Mouse (Mus musculus) lung, postnatal 0 days (tissue): ENCODE data around the gene Taldo1. TPM values are rescaled to one million over a fixed set of nuclear protein-coding genes. Genes with fewer than 3 reads are reported as not detected.
A peak's percentile ranks its signal among the peaks of the same experiment; 100 is the strongest.

ENCODE experiments used
- ATAC-seq: fragments of 200-750 bp; cut with Nextera tagmentation; 2 replicates; pipeline ENCODE4 v1.8.0; 2017; ENCODE audit warnings: moderate library complexity
- DNase-seq: peaks from one replicate; pipeline ENCODE4 v3.0.0-alpha.2; 2016; ENCODE audit warnings: low spot score
- H3K27ac ChIP-seq: fragments of 300-500 bp; sonication (generic); 2 replicates; pipeline ENCODE4 v1.5.1; 2014; ENCODE audit warnings: antibody characterized with exemption, mild to moderate bottlenecking, low read length, mixed read lengths
- H3K27me3 ChIP-seq: fragments of 300-500 bp; sonication (generic); replicated peaks from 2 replicates; pipeline ENCODE4 v1.6.1; 2014; ENCODE audit warnings: low read length, mixed read lengths; ENCODE audit not compliant: insufficient read depth
- H3K36me3 ChIP-seq: fragments of 300-500 bp; sonication (generic); 2 replicates; pipeline ENCODE4 v1.6.1; 2014; ENCODE audit warnings: low read length, mixed read lengths; ENCODE audit not compliant: insufficient read depth
- H3K4me1 ChIP-seq: fragments of 300-500 bp; sonication (generic); 2 replicates; pipeline ENCODE4 v1.6.1; 2014; ENCODE audit warnings: antibody characterized with exemption, low read depth, low read length, mixed read lengths; ENCODE audit not compliant: insufficient read depth
- H3K4me2 ChIP-seq: fragments of 300-500 bp; sonication (generic); replicated peaks from 2 replicates; pipeline ENCODE4 v1.6.1; 2014; ENCODE audit warnings: low read depth, mild to moderate bottlenecking, low read length, moderate library complexity, mixed read lengths
- H3K4me3 ChIP-seq: fragments of 300-500 bp; sonication (generic); 2 replicates; pipeline ENCODE4 v1.5.1; 2014; ENCODE audit warnings: low read depth, low read length
- H3K9ac ChIP-seq: fragments of 300-500 bp; sonication (generic); replicated peaks from 2 replicates; pipeline ENCODE4 v1.6.1; 2014; ENCODE audit warnings: low read depth, mild to moderate bottlenecking
- H3K9me3 ChIP-seq: fragments of 300-500 bp; sonication (generic); 2 replicates; pipeline ENCODE4 v1.6.1; 2016; ENCODE audit warnings: low read length, mixed read lengths
- CTCF ChIP-seq: IDR thresholded peaks from 2 replicates; pipeline ENCODE4 v1.5.1; 2016; ENCODE audit warnings: antibody characterized with exemption, mild to moderate bottlenecking
- EP300 ChIP-seq: IDR thresholded peaks from 2 replicates; pipeline ENCODE4 v1.6.1; 2016; ENCODE audit warnings: antibody characterized with exemption, mild to moderate bottlenecking, control low read depth
- WGBS: fragments of 180-500 bp; shearing (Covaris S2); extraction: QIAGEN DNeasy Blood & Tissue Kit; methylation state at CpG from one replicate; pipeline ENCODE4 v1.1.7; 2014; 5-methylcytosine and 5-hydroxymethylcytosine counted together
- polyA plus RNA-seq: library from polyadenylated mRNA; unstranded; fragments of >200 nt; fragmentation: Nextera tagmentation; extraction: Ambion mirVana; gene quantifications from 2 replicates; pipeline ENCODE4 v1.2.1, GENCODE M21; 2015

Gene Taldo1
- polyA plus RNA-seq, 1 experiment from 2014 or later: 276 TPM

DNA sequence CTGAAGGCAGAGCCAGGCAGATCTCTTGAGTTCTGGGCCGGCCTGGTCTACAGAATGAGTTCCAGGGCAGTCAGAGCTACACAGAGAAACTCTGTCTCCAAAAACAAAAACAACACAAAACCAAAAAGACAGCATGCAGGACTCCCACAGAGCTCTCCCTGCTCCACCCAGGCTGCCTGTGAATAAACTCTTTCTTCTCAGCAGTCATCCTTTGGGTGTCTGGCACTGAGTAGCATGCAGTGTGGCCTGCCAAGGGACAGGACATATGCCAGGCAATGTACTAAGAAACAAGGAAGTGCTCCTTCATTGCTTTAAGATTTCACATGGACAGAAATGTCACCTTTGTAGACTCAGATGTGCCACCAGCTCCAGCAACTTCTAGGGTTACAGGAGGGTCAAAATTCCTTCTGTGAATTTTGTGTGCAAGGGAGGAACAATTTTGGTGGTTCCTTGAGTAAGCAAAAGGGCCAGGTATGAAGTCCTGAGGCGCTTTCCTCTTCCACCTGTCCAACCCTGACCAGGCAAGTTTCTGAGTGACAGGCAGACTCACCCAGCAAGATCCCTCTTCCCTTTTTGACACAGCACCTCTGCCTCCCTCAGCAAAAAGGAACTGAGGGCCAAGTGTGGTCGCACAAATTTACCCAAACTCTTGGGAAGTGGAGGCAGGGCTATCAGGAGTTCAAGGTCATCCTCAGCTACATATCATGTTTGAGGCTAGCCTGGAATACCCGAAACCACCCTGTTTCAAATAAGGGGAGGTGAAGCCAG lies 10.7 kb upstream of the Taldo1 start:
- H3K27ac ChIP-seq: no peak overlapping the region
- H3K4me1 ChIP-seq: no peaks in the 10 kb centered on the region
- 68% methylated on average over 4 of the region's 4 CpGs for WGBS
- H3K36me3 ChIP-seq: no peaks in the 10 kb centered on the region
- H3K9ac ChIP-seq: no peak overlapping the region
- ATAC-seq (no peak), DNase-seq (no peak)
- H3K4me2 ChIP-seq: no peak overlapping the region
- H3K9me3 ChIP-seq: no peaks in the 10 kb centered on the region
- H3K4me3 ChIP-seq: no peak overlapping the region
- TF ChIP-seq CTCF: no peak
- TF ChIP-seq EP300: no peak
- H3K27me3 ChIP-seq: no peaks in the 10 kb centered on the region

DNA sequence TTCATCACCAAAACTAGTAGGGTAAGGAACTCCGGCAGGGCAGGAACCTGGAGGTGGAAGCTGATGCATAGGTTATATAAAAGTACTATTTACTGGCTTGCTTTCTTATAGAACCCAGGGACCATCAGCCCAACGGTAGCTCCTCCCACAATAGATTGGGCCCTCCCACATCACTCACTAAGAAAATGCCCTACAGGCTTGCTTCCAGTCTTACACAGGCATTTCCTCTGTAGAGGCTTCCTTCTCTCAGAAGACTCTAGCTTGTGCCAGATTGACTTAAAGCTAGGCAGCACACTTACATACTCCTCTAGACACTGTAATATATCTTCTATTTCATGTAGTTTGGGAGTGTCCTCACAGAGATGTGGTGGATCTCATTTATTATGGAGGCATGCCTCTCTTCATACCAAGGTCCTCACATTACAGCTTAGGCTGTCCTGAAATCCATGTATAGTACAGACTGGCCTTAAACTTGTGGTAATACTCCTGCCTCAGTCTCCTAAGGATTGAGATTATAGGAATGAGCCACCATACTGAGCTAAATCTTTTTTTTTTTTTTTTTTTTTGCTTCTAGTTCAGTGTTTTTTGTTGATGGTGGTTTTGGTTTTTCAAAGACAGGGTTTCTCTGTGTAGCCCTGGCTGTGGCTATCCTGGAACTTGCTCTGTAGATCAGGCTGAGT lies 4.1 kb upstream of the Taldo1 start:
- no peaks in the 10 kb centered on the region for H3K36me3 ChIP-seq
- 45% methylated on average over 2 of the region's 2 CpGs for WGBS

DNA sequence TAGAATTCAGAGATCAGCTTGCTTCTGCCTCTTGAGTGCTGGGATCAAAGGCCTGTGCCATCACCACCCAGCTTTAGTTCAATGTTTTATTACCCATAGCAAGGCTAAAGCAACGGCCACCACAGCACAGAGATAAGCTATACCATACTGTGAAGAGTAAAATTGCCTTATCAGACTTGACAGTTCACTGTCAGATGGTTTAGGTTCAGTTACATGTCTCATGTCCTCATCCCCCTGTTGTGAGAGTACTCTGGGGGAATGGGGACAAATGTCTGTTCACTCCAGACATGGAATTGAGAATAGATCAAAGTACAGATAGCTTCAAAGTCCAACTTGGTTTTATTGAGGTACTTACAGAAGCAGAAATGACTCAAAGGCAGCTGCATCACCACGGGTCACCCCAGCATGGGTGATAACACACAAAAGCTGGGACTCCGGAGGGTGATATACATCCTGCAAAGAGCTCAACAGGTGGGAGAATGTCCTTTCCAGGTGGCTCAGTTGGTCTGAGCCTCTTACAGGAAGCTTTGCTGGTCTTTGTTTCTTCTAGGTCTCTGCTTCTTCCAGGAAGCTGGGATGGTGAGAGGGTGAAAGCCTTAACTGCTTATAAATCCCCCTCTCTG lies 3.4 kb upstream of the Taldo1 start:
- peaks cover 8% of the 10 kb centered on the region; the same call in 1 of the 2 replicates for H3K4me1 ChIP-seq
- no peaks in the 10 kb centered on the region for H3K27me3 ChIP-seq
- no peak overlapping the region for H3K4me3 ChIP-seq
- H3K4me2 ChIP-seq: no peak overlapping the region
- no peaks in the 10 kb centered on the region for H3K9me3 ChIP-seq
- H3K27ac ChIP-seq: no peak overlapping the region
- DNase-seq (no peak), ATAC-seq (no peak)
- 49% methylated on average over 3 of the region's 3 CpGs for WGBS
- no peaks in the 10 kb centered on the region for H3K36me3 ChIP-seq
- no peak overlapping the region for H3K9ac ChIP-seq
- TF ChIP-seq CTCF: no peak
- no peak for TF ChIP-seq EP300

More for the DNA sequence above, 4.1 kb upstream of the Taldo1 start:
- peaks cover 8% of the 10 kb centered on the region; the same call in 1 of the 2 replicates for H3K4me1 ChIP-seq
- DNase-seq (no peak), ATAC-seq (no peak)
- H3K9me3 ChIP-seq: no peaks in the 10 kb centered on the region
- TF ChIP-seq CTCF (no peak), EP300 (no peak)
- H3K4me2 ChIP-seq: no peak overlapping the region
- no peaks in the 10 kb centered on the region for H3K27me3 ChIP-seq
- H3K4me3 ChIP-seq: no peak overlapping the region
- no peak overlapping the region for H3K9ac ChIP-seq
- no peak overlapping the region for H3K27ac ChIP-seq

DNA sequence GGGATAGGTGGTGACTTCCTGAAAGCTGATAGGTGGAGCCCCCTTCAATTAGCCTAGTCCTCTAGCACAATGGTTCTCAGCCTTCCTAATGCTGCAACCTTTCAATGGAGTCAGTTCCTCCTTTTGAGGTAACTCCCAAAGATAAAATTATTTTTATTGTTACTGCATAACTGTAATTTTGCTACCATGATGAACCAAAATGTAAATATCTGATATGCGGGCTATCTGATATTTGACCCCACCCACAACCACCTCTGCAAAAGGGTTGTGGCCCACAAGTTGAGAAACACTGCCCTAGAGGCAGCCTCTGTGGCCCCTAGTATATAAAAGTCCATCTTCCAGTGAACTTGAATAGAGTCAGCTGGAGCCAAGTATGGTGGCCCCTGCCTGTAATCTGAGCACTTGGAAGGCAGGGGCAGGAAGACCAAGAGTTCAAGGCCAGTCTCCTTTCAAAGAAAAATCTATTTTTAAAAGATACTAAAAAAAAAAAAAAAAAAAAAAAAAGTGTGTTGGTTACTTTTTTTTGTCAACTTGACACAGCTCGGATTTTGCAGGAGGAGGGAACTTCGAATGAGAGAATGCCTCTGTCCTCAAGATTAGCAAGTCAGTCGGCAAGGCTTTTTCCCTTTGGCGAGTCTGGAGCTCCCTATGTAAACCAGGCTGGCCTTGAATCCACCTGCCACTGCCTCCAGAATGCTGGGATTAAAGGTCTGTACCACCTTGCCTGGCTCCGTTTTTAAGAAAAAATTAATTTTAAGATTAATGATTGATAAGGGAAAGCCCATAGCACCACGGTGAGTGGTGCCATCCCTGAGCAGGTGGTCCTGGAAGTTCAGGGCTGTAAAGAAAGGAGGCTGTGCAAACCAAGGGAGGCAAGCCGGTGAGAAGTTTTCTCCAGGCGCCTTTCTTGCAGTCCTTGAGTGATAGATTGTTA lies 1.4 kb upstream of the Taldo1 start:
- Histone ChIP-seq H3K9me3 (no peaks in the 10 kb centered on the region), H3K9ac (no peak overlapping the region), H3K4me2 (no peak overlapping the region), H3K4me3 (no peak overlapping the region), H3K27ac (no peak overlapping the region), H3K36me3 (no peaks in the 10 kb centered on the region), H3K4me1 (peaks cover 8% of the 10 kb centered on the region; the same call in 1 of the 2 replicates), H3K27me3 (no peaks in the 10 kb centered on the region)
- TF ChIP-seq EP300 (no peak), CTCF (no peak)
- DNase-seq: no peak
- ATAC-seq: no peak
- 47% methylated on average over 9 of the region's 9 CpGs for WGBS

DNA sequence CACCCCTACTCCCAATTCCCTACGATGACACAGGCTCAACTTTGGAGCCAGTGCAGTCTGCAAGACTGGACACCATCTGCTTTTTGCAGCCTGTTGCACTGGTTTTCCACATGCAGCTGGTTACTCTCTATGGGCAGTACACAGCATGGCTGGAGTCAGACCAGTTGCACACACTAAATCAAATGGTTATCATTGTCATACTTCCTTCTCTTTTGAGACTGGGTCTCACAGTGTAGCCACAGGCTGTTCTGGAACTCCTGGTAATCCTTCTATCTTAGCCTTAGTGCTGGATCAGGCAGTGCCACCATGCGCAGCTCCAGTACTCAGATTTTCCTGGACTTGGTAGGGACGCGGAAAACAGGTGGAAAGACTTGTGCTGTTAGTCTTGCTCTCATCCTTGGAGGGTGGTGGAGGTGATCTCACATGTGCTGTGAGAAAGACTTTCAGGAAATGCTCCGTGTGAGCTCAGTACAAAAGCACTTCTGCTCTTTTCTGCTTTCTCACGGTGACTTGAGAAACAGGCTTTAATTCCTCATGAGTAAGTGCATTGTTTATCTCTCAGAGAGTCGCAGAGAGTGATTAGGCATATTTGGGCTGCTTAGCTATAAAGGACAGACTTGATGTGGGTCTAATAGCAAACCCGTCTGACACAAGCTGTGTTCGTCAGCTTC lies 688 bp downstream of the Taldo1 start:
- peak overlapping the region; percentile 63 for H3K4me3 ChIP-seq
- no peaks in the 10 kb centered on the region for H3K27me3 ChIP-seq
- H3K27ac ChIP-seq: peak overlapping the region; percentile 75
- DNase-seq (peak; percentile 75), ATAC-seq (peak; percentile 13)
- TF ChIP-seq EP300 (0 out of 2 replicates have a peak, but pooled peaks have one; percentile 25), CTCF (no peak)
- H3K9me3 ChIP-seq: no peaks in the 10 kb centered on the region
- 24% methylated on average over 9 of the region's 9 CpGs for WGBS
- peaks cover 8% of the 10 kb centered on the region; the same call in 1 of the 2 replicates for H3K4me1 ChIP-seq
- peak overlapping the region; percentile 87 for H3K4me2 ChIP-seq
- peak overlapping the region; percentile 36 for H3K9ac ChIP-seq
- H3K36me3 ChIP-seq: 0 out of 2 replicates have a peak, but pooled peaks cover 9% of the 10 kb centered on the region
